ENCODE assay signal across 11 mouse cellular contexts in genomic region chr12:5267271-5268187, GRCm38 (mm10).
DNase-seq lines count a peak whose midpoint lies in the region; ATAC-seq and TF ChIP-seq lines count a peak whose summit lies in the region.
"Had no signal": no experiment of that assay in that cellular context is flagged by ENCODE, and none has a peak within 500 bp of the region (broad histone marks: within the 10 kb centered on the region; RNA-seq: fewer than 3 reads in every experiment).

No protein-coding gene starts in this region.

- no peaks in the 10 kb centered on the region for H3K27me3 ChIP-seq in lung, embryonic 15.5 days
- no peaks in the 10 kb centered on the region for H3K27me3 ChIP-seq in forebrain, postnatal 0 days (ENCODE audit: insufficient read depth, low read length)
- no peaks in the 10 kb centered on the region for H3K27me3 ChIP-seq in limb, embryonic 13.5 days
- H3K27me3 ChIP-seq in stomach, embryonic 16.5 days (ENCODE audit: control insufficient read depth, insufficient read depth, low read length): no peaks in the 10 kb centered on the region

- H3K9ac ChIP-seq in lung, embryonic 15.5 days: 0 out of 2 replicates have a peak overlapping the region, but pooled peaks have one; percentile 9
- no peak overlapping the region for H3K9ac ChIP-seq in forebrain, postnatal 0 days
- no peak overlapping the region for H3K9ac ChIP-seq in limb, embryonic 13.5 days
- no peak overlapping the region for H3K9ac ChIP-seq in stomach, embryonic 16.5 days (ENCODE audit: low read length)

- H3K4me3 ChIP-seq in lung, embryonic 15.5 days: no peak overlapping the region
- H3K4me3 ChIP-seq in forebrain, postnatal 0 days (ENCODE audit: low read depth, low read length): no peak overlapping the region
- H3K4me3 ChIP-seq in limb, embryonic 13.5 days: no peak overlapping the region
- H3K4me3 ChIP-seq in stomach, embryonic 16.5 days (replicated peaks; ENCODE audit: low read length): no peak overlapping the region

- no peaks in the 10 kb centered on the region for H3K9me3 ChIP-seq in lung, embryonic 15.5 days
- H3K9me3 ChIP-seq in forebrain, postnatal 0 days (ENCODE audit: low read length): no peaks in the 10 kb centered on the region
- H3K9me3 ChIP-seq in limb, embryonic 13.5 days: 0 out of 2 replicates have a peak, but pooled peaks cover 3% of the 10 kb centered on the region
- no peaks in the 10 kb centered on the region for H3K9me3 ChIP-seq in stomach, embryonic 16.5 days (replicated peaks; ENCODE audit: control insufficient read depth, low read length)

- peak; percentile 44 for ATAC-seq in lung, embryonic 15.5 days (ENCODE audit: borderline replicate concordance, extremely low read depth, low FRiP score, low TSS enrichment)
- 0 out of 2 replicates have a peak, but pooled peaks have one; percentile 4 for ATAC-seq in forebrain, postnatal 0 days
- peak; percentile 37; the same call in 1 of the 2 replicates for ATAC-seq in limb, embryonic 13.5 days (ENCODE audit: low FRiP score, low read depth)
- peak; percentile 54; the same call in 1 of the 2 replicates for ATAC-seq in stomach, embryonic 16.5 days (ENCODE audit: insufficient read depth, low FRiP score)

- H3K27ac ChIP-seq in lung, embryonic 15.5 days: peak overlapping the region; percentile 75
- peak overlapping the region; percentile 68; the same call in 1 of the 2 replicates for H3K27ac ChIP-seq in forebrain, postnatal 0 days (ENCODE audit: low read depth, low read length)
- peak overlapping the region; percentile 81 for H3K27ac ChIP-seq in limb, embryonic 13.5 days
- peak overlapping the region; percentile 84 for H3K27ac ChIP-seq in stomach, embryonic 16.5 days (ENCODE audit: low read length)

- peaks cover 20% of the 10 kb centered on the region for H3K4me1 ChIP-seq in lung, embryonic 15.5 days
- peaks cover 19% of the 10 kb centered on the region for H3K4me1 ChIP-seq in forebrain, postnatal 0 days (ENCODE audit: insufficient read depth)
- H3K4me1 ChIP-seq in limb, embryonic 13.5 days: peaks cover 26% of the 10 kb centered on the region
- H3K4me1 ChIP-seq in stomach, embryonic 16.5 days (ENCODE audit: control insufficient read depth, insufficient read depth, low read length): peaks cover 25% of the 10 kb centered on the region

- TF ChIP-seq CTCF in forebrain, postnatal 0 days (IDR thresholded peaks at IDR 0.05; ENCODE audit: low read depth): no peak

- peak overlapping the region; percentile 5; the same call in 1 of the 2 replicates for H3K4me2 ChIP-seq in lung, embryonic 15.5 days
- H3K4me2 ChIP-seq in forebrain, postnatal 0 days (ENCODE audit: low read depth): no peak overlapping the region
- H3K4me2 ChIP-seq in limb, embryonic 13.5 days (replicated peaks): peak overlapping the region; percentile 25
- peak overlapping the region; percentile 1; the same call in 1 of the 2 replicates for H3K4me2 ChIP-seq in stomach, embryonic 16.5 days (ENCODE audit: low read depth, low read length)

- DNase-seq in lung, postnatal 10 days: no peak
- DNase-seq in forebrain, postnatal 0 days: no peak
- no peak for DNase-seq in thymus, postnatal 0 days (ENCODE audit: low spot score)
- DNase-seq in right cerebral cortex, postnatal 10 days (ENCODE audit: low spot score in 2 of 2): no peak
- DNase-seq: adrenal gland, adult 8-10 months; cerebellum, postnatal 10 days; gastrocnemius, postnatal 10 days; thymus, postnatal 14 days had no signal

- H3K36me3 ChIP-seq in lung, embryonic 15.5 days: no peaks in the 10 kb centered on the region
- no peaks in the 10 kb centered on the region for H3K36me3 ChIP-seq in forebrain, postnatal 0 days (ENCODE audit: insufficient read depth)
- H3K36me3 ChIP-seq in limb, embryonic 13.5 days: no peaks in the 10 kb centered on the region
- H3K36me3 ChIP-seq in stomach, embryonic 16.5 days (ENCODE audit: control insufficient read depth, insufficient read depth, low read length): no peaks in the 10 kb centered on the region

- WGBS in lung, embryonic 15.5 days: 58% methylated on average over 9 of the region's 9 CpGs
- 45% methylated on average over 9 of the region's 9 CpGs for WGBS in forebrain, postnatal 0 days
- 54% methylated on average over 9 of the region's 9 CpGs for WGBS in limb, embryonic 13.5 days
- 56% methylated on average over 9 of the region's 9 CpGs for WGBS in stomach, embryonic 16.5 days

Comparison
In these comparisons a context has a peak if more than half of its experiments do, and no peak if none do; other contexts are left out.
1. ATAC-seq: peak in every context shown above with its lines; median percentile 54 in stomach, embryonic 16.5 days; 44 in lung, embryonic 15.5 days; 37 in limb, embryonic 13.5 days; 4 in forebrain, postnatal 0 days.